Mouse (Mus musculus): ENCODE measurements around the gene Ddx42.

Gene Ddx42

DNA sequence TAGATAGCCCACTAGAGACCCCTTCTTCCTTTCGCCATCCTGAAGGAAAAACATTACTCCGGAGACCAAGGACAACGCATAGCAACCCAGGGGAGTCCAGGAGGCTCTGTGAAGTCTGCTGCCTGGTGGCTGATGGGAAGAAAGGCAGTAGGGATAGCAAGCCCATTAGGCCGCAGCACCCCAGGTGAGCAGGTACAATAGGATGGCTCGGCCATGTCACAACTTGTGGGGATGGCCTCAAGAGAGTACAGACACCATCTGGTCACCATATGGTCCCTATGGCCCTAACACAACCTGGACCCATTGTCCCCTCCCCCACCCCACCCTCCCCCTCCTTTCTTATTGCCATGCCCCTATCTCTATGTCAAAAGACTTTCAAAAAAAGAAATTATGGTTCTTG lies 51.1 kb downstream of the Ddx42 start:
- DNase-seq (ENCODE audit: inconsistent age in 2 of 2, low spot score in 1 of 2): no peak

DNA sequence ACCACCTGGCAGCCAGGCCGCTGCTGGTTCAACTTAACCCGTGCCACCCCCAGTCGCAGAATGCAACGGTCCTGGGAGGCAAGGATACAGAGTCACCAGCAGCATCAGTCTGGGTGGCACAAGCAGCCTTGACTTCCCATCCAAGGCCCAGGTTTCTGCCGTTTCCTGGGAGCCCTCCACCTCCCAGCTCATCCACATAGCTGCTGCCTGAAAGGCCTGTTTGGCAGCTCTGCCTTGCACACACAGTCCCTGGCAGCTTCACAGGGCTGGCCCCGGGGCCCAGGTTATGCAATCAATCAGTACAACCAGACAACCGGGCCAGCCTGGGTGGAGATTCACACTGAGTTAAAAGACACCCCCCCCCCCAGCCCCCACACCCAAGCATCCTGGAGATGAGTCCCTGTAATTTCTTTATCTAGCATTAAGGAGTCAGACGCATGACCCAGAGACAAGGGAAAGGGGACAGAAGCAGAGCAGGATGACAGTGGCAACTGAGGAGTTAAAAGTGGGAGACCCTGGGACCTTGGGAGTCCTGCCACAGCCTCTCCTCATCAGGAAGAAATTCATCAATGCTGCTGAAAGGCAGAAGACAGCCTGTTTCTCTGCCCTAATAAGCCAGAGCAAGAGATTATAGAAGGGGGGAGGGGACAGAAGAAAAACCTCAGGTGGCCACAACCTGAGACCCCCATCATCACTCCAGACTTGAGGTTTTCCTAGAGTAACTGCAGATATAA lies 51.8 kb downstream of the Ddx42 start:
- peak; percentile 93 to 95 for DNase-seq (ENCODE audit: inconsistent age in 2 of 2, low spot score in 1 of 2)

DNA sequence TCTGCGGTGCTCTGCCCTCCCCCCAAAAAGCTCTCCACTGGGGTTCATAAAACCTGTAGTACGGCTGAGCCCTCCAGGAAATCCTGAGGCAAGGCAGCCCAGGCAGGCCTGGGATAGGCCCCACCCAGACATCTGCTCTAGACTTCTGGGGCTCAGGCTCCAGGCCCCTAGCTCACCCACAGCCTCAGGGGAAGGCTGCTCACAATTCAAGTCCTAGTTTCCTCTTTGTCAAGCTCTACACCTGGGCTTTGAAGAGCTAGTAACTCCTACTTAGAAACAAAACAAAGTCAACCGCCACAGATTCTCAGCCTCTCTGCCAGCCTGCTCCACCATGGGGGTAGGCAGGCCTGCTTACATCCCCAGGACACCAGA lies 52.3 kb downstream of the Ddx42 start:
- peak; percentile 52 to 80 for DNase-seq (ENCODE audit: inconsistent age in 2 of 2, low spot score in 1 of 2)

DNA sequence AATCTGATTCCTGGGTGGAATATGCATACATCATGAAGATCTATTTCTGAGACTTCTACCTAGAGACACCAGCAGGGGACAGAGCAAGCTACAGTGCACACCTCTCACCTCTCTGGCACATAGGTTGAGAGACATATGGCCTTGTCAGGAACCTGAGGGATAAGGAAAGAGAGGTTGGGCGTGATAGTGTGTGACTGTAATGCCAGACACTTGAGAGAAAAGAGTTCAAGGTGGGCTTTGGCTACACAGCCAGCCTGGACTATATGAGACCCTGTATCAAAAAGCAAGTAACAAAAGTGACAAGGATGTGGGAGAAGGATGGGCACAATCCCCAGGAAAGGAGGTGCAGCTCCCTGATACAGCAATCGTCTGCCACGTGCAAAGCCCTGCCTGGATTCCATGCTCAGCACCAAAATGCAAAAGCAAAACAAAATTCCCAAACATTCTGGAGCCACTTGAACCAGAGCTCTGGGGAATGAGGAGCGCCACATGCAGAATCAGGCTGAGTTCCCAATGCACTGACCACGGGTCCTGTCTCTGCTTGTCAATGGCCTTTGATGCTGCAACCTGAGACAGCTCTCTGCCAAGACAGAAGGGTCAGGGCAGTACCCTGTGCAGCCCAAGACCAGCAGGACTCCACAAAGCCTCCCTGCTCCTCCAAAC lies 54.5 kb downstream of the Ddx42 start:
- DNase-seq (ENCODE audit: inconsistent age in 2 of 2, low spot score in 1 of 2): peak; percentile 51 to 82

DNA sequence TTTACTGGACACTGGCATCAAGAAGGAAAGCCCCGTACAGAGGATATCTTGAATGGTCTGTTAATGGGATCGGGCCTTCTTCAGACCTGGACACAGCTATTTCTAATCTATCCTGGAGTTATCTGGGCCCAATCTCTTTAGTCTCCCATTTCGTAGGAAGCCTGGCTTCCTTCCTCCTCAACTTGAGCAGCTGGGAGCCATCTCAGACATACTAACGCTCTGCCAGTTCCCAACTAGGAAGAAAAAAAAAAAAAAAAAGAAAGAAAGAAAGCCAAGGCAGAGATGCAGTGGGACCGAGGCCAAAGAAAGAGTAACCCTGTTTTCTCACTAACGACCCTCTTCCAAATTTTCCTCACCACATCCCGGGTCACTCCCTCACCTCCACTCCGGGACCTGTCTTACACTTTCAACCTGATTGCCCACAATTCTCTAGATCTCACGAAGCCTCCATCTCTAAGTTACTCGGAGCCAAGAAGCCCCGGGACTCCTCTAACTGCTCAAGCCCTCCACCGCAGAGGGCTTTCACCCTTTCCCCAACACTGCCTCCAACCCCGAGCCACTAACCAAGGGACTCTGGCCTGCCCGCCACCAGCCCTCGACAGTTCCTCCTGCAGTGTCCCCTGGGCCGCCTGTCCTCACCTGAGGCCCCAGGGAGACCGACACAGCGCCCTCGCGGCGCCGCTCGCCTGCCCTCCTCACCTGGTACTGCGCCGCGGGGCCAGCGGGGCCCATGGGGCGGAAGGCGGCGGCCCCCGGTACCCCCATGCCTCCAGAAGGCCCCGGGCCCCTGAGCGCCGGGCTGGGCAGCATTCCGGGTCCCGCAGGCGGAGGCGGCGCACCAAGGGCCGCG lies 55.3 kb downstream of the Ddx42 start:
- DNase-seq (ENCODE audit: inconsistent age in 2 of 2, low spot score in 1 of 2): peak in 1 of 2 experiments; percentile 76

DNA sequence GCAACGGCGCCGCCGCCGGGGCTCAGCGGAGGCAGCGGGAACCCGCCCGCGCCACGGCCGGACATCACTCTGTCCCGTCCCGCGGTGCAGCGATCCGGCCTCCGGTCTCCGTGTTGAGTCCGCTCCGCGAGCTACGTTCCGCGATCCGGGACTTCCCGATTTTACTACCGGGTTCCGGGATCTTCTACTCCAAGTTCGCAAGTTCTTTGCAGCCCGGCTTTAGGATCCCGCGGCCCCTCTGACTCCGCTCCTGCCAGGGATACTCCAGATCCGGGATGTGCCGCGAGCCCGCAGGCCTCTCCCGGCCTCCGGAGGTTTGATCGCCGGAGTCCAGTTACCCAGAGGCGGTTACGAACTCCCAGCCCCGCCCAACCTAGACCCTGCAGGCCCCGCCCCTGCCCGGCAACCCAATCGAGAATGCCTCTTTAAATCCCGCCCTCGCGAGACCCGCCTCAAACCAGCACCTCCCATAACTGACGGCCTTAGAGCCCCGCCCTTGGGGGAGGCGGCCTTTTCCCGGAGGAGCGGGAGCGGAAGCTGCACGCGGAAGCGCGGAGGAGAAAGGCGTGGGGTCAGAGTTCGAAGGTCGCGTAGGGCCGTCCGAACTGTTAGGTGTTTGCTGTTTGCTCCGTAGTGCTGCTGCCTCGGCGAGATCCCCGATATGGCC lies 56.1 kb downstream of the Ddx42 start, which contains the start of gene Smarcd2:
Gene Smarcd2, minus strand, starts transcription at position 329 of the 667 bp plus-strand sequence.
- DNase-seq (ENCODE audit: inconsistent age in 2 of 2, low spot score in 1 of 2): peak; percentile 100

DNA sequence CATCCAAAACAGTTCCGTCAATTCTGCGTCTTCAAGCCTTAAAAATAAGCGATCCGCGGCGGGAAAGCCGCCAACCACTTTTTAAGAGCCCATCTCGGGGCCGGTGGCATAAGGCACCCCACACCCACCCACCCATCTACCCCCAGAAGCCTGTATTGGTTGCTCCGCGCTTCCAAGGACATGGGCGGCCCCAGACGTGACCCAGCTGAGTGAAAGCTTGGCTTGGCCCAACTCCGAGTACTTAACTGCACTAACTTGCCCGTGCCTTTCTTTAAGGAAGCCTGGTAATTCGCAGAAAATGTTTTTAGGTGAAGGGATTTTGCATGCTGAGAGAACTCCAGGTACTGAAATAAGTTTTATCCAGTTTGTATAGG lies 56.6 kb downstream of the Ddx42 start:
- DNase-seq (ENCODE audit: inconsistent age in 2 of 2, low spot score in 1 of 2): no peak

DNA sequence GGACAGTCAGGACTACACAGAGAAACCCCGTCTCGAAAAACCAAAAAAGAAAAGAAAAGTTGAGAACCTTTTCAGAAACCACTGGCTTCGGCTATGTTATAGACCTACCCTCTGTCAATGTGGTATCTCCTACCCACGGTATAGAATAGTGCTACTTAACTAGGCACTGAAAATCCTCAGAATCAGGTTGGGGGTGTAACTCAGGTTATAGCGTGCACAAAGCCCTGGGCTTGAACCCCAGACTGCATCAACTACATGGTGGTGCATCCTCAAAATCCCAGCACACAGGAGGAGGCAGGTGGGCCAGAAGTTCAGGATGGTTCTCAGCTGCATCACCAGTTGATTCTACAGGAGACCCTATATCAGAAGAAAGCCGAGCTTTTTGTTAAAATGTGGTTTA lies 57.1 kb downstream of the Ddx42 start:
- peak in 1 of 2 experiments; percentile 22 for DNase-seq (ENCODE audit: inconsistent age in 2 of 2, low spot score in 1 of 2)

DNA sequence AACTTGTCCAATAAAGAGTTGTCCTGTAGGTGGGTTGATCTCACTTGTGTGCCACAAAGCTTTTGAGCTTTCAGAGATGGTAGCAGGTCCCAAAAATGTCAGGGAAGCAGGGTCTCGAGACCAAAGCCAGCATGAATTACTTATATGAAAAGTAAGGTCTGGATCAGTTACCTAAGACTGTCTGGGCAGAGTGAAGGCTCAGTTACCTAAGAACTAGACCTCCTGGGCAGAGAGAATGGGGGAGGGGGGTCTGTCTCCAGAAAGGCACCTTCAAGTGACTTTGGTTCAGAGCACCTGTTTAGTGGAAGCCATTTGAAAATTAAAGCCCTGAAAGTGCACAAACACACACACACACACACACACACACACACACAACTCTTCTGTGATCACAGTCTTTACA lies 57.6 kb downstream of the Ddx42 start:
- DNase-seq (ENCODE audit: inconsistent age in 2 of 2, low spot score in 1 of 2): peak in 1 of 2 experiments; percentile 6

DNA sequence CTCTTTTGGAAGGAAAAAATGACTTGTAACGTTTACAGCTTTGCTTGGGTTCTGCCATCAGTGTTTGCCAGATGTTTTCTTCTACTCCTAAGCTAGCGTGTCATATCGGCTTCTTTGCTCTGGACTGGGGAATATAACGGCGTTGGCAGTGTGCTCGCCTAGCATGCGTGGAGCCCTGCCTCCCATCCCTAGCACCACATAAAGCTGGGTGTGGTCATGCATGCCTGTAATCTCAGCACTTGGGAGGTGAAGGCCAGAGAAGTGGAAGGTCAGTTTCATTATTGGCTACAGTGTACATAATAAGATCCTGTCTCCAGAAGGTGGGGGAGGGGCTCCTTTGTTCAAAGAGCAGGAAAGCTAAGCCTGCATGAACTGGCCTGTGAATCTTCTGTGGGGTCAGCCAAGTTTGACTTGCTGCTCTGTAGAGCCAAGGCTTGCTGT lies 58.3 kb downstream of the Ddx42 start:
- peak; percentile 21 to 59 for DNase-seq (ENCODE audit: inconsistent age in 2 of 2, low spot score in 1 of 2)

DNA sequence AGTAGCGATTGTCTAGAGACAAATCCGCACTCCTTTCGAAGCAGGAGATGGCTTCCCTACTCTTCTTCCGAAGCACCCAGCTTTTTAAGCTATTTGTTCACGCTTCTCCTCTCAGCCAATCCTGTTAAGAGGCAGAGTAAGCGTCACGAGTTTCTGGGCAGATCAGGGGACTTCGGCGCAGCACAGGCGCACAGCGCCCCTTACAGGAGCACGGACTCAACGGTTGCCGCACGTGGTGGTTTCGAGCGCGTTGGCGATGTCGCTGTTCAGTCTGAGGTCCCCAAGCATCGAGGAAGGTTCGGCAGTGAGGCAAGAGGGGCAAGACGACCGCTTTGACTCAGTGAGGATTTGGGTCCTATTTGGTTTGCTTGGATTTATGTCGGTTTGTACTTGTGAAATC lies 59.7 kb downstream of the Ddx42 start, which contains the start of gene Tcam1:
Gene Tcam1, plus strand, starts transcription at position 219 of the 400 bp plus-strand sequence.
- DNase-seq (ENCODE audit: inconsistent age in 2 of 2, low spot score in 1 of 2): peak; percentile 93 to 98

DNA sequence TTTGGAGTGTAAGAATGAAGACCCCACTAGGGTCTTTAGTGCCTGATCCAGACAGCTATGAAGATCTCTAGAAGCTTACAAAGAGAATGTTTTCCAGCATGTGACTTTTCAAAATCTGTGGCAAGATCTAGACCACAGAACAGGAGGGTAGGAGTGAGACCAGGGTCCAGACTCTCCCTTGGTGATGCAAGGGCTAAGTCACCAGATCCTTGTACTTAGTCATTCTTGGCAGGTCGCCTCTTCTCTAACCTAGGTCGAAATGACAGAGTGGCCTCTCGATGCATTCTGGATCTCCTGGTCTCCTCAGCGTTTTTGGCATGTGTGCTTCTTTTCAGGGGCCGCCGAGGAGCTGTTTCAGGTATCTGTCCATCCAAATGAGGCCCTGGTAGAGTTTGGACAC lies 65.7 kb downstream of the Ddx42 start:
- peak in 1 of 2 experiments; percentile 71 for DNase-seq (ENCODE audit: inconsistent age in 2 of 2, low spot score in 1 of 2)

DNA sequence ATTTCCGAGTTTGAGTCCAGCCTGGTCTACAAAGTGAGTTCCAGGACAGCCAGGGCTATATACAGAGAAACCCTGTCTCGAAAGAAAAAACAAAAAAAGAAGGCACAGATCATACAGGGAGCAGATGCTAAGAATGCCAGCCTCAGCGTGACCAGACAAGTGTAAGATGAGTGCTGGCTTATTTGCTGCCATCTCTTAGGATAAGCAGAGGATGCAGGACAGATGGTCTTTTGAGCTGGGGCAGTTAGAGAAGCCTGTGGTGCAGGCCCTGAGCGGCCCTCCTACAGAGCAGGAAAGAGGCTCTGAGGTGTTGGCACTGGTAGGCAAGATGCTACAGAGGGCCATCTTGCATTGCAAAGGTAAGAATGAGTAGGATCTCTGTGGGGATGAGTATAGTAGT lies 66.6 kb downstream of the Ddx42 start:
- no peak for DNase-seq (ENCODE audit: inconsistent age in 2 of 2, low spot score in 1 of 2)

DNA sequence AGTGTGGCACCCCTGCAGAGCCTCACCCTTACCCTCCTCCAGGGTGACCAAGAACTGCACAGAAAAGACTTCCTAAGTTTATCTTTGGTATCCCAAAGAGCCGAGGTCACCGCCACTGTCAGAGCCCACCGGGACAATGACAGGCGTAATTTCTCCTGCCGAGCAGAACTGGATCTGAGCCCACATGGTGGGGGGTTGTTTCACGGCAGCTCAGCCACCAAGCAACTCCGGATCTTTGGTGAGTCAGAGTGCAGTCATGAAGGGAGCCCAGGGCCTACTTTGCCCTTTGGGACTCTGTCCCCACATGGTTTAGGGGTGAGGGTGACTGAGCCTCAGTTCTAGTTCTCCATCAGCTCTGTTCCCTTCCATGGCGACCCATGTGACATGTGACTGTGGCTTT lies 67.4 kb downstream of the Ddx42 start:
- peak in 1 of 2 experiments; percentile 54 for DNase-seq (ENCODE audit: inconsistent age in 2 of 2, low spot score in 1 of 2)

DNA sequence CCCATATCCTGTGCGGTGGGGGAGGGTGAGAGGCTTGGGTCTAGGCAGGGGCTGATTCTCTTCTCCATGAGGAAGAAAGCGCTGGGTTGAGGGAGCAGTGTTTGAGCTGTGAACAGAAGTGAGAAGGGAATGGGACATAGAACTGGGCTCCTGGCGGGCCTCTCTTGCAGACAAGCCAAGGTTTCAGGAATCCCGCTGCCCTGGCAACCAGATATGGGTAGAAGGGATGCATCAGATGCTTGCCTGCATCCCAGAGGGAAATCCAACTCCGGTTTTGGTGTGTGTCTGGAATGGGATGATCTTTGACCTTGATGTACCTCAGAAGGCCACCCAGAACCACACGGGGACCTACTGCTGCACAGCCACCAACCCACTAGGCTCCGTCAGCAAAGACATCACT lies 69.5 kb downstream of the Ddx42 start:
- DNase-seq (ENCODE audit: inconsistent age in 2 of 2, low spot score in 1 of 2): no peak

DNA sequence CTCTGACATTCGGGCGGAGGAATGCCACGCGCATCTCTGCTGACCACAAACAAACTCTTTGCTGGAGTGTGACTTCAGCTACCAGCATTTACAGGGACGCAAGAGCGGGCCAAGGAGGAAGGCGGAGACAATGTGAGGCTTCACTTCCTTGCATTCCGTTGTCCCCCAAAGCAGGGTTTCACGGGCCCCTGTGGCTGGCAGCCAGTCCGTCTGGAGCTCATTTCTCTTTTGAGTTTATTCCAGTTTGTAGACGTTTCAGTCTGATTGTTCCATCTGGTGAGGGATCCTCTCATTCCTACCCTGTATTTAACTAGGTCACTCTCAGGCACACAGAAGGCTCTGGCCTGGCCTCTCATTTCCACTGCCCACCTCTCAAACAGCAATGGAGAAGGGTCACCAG lies 70.3 kb downstream of the Ddx42 start:
- no peak for DNase-seq (ENCODE audit: inconsistent age in 2 of 2, low spot score in 1 of 2)

DNA sequence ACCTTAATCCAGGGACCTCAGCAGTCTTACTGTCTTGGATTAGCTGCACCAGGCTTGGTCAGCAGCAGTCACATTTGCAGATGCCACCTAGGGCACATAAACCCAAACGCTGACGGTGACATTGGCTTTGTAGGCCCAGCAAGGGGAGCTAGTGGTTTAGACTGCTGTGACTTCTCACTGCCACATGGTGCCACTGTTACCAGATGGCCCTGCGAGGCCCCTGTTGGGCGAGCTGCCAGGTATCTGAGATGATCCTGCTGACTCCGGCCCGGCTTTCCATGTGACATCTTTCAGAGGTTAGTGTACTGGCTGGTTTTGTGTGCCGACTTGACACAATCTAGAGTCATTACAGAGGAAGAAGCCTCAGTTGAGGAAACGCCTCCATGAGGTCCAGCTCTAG lies 72.6 kb downstream of the Ddx42 start:
- DNase-seq (ENCODE audit: inconsistent age in 2 of 2, low spot score in 1 of 2): peak; percentile 84 to 88

DNA sequence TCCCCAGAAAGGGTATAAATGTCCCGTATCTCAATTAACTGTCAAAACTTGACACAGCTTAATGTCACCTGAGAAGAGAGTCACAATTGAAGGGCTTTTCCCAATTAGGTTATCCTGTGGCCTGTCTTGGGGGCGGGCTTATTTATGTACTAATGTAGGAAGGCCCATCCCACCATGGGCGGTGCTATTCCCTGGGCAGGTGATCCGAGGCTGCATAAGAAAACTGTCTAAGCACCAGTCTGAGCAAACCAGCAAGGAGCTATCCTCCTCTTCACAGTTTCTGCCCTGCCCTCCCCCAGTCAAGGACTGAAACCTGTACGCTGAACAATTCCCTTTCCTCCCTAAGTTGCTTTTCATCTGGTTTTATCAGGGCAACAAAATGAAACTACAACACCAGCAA lies 73.7 kb downstream of the Ddx42 start:
- no peak for DNase-seq (ENCODE audit: inconsistent age in 2 of 2, low spot score in 1 of 2)

DNA sequence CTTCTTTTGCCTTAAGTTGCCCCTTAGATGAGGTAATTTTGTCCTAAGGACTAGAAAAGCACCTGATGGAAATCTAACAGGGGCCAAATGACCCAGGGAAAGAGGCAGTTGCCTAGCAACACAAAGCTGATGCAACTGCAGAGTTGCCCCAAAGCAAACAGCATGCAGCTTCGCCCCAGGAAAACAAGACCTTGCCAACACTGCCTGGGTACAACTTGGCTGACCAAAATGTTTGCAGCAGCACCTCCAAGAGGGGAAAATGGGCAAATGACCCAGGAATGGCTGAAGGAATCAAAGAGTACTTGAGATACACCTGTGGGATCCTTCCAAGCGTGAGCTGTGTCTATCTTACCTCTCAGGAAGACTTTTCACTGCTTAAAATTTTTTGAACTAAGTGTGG lies 75.1 kb downstream of the Ddx42 start:
- peak in 1 of 2 experiments; percentile 50 for DNase-seq (ENCODE audit: inconsistent age in 2 of 2, low spot score in 1 of 2)
